Mouse (Mus musculus) layer of hippocampus, postnatal 36 days (tissue): ENCODE measurements around the gene Stat5b. TPM values are rescaled to one million over a fixed set of nuclear protein-coding genes. Genes with fewer than 3 reads are reported as not detected.

ENCODE experiments used
- DNase-seq, 2 experiments: peaks; one replicate each; pipeline ENCODE4 v3.0.0; 2022
- total RNA-seq, 2 experiments: library from RNA; stranded (reverse); gene quantifications; 2 replicates each; pipeline ENCODE4 v1.2.3; 2021

The Stat5b gene
- 10 to 100 TPM; 11.7 to 12.7 TPM for total RNA-seq

- DNase-seq = peak; percentile 42 to 48
These were observed at the start of gene Stat5b for GRCm38 (mm10) chr11:100850038-100850777. TSS of gene Stat5b (minus strand) at chr11:100850724.

- no peak for DNase-seq
These were observed 48.1 kb upstream of the Stat5b start for GRCm38 (mm10) chr11:100898441-100899199.

GRCm38 (mm10) chr11:100897294-100898231 lies 47.0 kb upstream of the Stat5b start:
- DNase-seq = peak; percentile 54 to 55

GRCm38 (mm10) chr11:100896078-100896477 lies 45.6 kb upstream of the Stat5b start:
- DNase-seq = no peak

- DNase-seq = no peak
These were observed 43.8 kb upstream of the Stat5b start for GRCm38 (mm10) chr11:100894146-100894918.

- peak; percentile 85 to 87 for DNase-seq
These were observed 43.0 kb upstream of the Stat5b start for GRCm38 (mm10) chr11:100893482-100893881.

GRCm38 (mm10) chr11:100892435-100892834 lies 41.9 kb upstream of the Stat5b start:
- no peak for DNase-seq

- DNase-seq = no peak
These were observed 41.0 kb upstream of the Stat5b start for GRCm38 (mm10) chr11:100891256-100892123.

- DNase-seq = no peak
These were observed 40.0 kb upstream of the Stat5b start for GRCm38 (mm10) chr11:100890481-100890880.

GRCm38 (mm10) chr11:100888348-100888820 lies 37.9 kb upstream of the Stat5b start:
- DNase-seq = no peak

- DNase-seq = no peak
These were observed 37.2 kb upstream of the Stat5b start for GRCm38 (mm10) chr11:100887764-100888163.

- DNase-seq = no peak
These were observed 36.7 kb upstream of the Stat5b start for GRCm38 (mm10) chr11:100887236-100887635.

GRCm38 (mm10) chr11:100886188-100886740 lies 35.7 kb upstream of the Stat5b start:
- DNase-seq = no peak

GRCm38 (mm10) chr11:100885472-100885871 lies 34.9 kb upstream of the Stat5b start:
- no peak for DNase-seq

- no peak for DNase-seq
These were observed 33.1 kb upstream of the Stat5b start for GRCm38 (mm10) chr11:100883640-100884039.

- no peak for DNase-seq
These were observed 29.0 kb upstream of the Stat5b start for GRCm38 (mm10) chr11:100879321-100880078.

GRCm38 (mm10) chr11:100875761-100876160 lies 25.2 kb upstream of the Stat5b start:
- no peak for DNase-seq

- DNase-seq = no peak
These were observed 20.4 kb upstream of the Stat5b start for GRCm38 (mm10) chr11:100870968-100871350.

GRCm38 (mm10) chr11:100870256-100870967 lies 19.9 kb upstream of the Stat5b start:
- peak; percentile 57 to 60 for DNase-seq
